Mouse (Mus musculus): Measurements from ENCODE around the gene Tspan17.

DNA sequence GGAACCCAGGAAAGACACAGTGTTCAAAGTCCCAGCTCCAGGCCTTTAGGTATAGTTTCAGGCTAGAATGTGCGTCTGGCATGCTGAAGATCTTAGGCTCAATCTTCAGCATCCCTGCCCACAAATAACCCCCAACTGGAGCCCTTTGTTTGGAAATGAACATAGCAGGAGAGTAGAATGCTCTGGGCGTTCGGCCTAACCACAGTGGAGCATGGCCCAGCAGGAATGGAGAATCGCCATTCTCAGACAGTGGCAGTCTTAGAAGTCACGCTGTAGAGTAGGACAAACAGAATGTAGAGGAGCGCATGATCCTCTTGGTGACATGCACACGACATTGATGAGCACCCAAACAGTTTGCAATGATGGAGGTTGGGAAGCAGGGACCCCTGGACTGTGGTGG is 28.3 kb upstream of the Tspan17 start:
- TF ChIP-seq CTCF (IDR thresholded peaks at IDR 0.05; ENCODE audit: low read depth) (no peak), EP300 (IDR thresholded peaks at IDR 0.05; ENCODE audit: low read depth) (no peak)
